Mouse (Mus musculus) lung, embryonic 16.5 days (tissue): ENCODE data around the gene Olfr332. TPM values are rescaled to one million over a fixed set of nuclear protein-coding genes. Genes with fewer than 3 reads are reported as not detected.

Experiments used
- ATAC-seq: fragments of 200-750 bp; cut with Nextera tagmentation; 2 replicates; pipeline ENCODE4 v1.8.0; 2017; ENCODE audit warnings: low read depth, mild to moderate bottlenecking, moderate library complexity
- H3K27ac ChIP-seq: fragments of 300-500 bp; sonication (generic); 2 replicates; pipeline ENCODE4 v1.5.1; 2014; ENCODE audit warnings: mild to moderate bottlenecking, control low read depth, low read length
- H3K27me3 ChIP-seq: fragments of 300-500 bp; sonication (generic); 2 replicates; pipeline ENCODE4 v1.6.1; 2014; ENCODE audit warnings: low read depth, low read length, mixed read lengths; ENCODE audit not compliant: control insufficient read depth, insufficient read depth
- H3K36me3 ChIP-seq: fragments of 300-500 bp; sonication (generic); 2 replicates; pipeline ENCODE4 v1.6.1; 2014; ENCODE audit warnings: low read length; ENCODE audit not compliant: control insufficient read depth, insufficient read depth
- H3K4me1 ChIP-seq: fragments of 300-500 bp; sonication (generic); replicated peaks from 2 replicates; pipeline ENCODE4 v1.6.1; 2014; ENCODE audit warnings: low read length, mixed read lengths; ENCODE audit not compliant: control insufficient read depth, insufficient read depth
- H3K4me2 ChIP-seq: fragments of 300-500 bp; sonication (generic); 2 replicates; pipeline ENCODE4 v1.6.1; 2014; ENCODE audit warnings: low read depth, low read length, control low read depth
- H3K4me3 ChIP-seq: fragments of 300-500 bp; sonication (generic); 2 replicates; pipeline ENCODE4 v1.5.1; 2014; ENCODE audit warnings: mild to moderate bottlenecking, low read length, control low read depth
- H3K9ac ChIP-seq: fragments of 300-500 bp; sonication (generic); 2 replicates; pipeline ENCODE4 v1.6.1; 2014; ENCODE audit warnings: low read length, control low read depth
- H3K9me3 ChIP-seq: fragments of 300-500 bp; sonication (generic); 2 replicates; pipeline ENCODE4 v1.6.1; 2016; ENCODE audit warnings: low read length; ENCODE audit not compliant: control insufficient read depth
- WGBS: fragments of 180-500 bp; shearing (Covaris S2); extraction: QIAGEN DNeasy Blood & Tissue Kit; methylation state at CpG from one replicate; pipeline ENCODE4 v1.1.7; 2014; 5-methylcytosine and 5-hydroxymethylcytosine counted together
- polyA plus RNA-seq: library from polyadenylated mRNA; unstranded; fragments of >200 nt; fragmentation: Nextera tagmentation; extraction: Ambion mirVana; gene quantifications from 2 replicates; pipeline ENCODE4 v1.2.1, GENCODE M21; 2015

Gene Olfr332
- polyA plus RNA-seq, 1 experiment from 2014 or later = 0.19 TPM

GRCm38 (mm10) chr11:58452759-58453158, 39.6 kb downstream of the Olfr332 start, which contains the start of gene Lypd9:
Lypd9 (minus strand) TSS chr11:58452923.
- 93% methylated on average over 9 of the region's 9 CpGs for WGBS
- no peak within 1 kb of the TSS for H3K4me2 ChIP-seq
- H3K4me3 ChIP-seq = no peak within 1 kb of the TSS
- H3K9me3 ChIP-seq = no peaks in the 10 kb centered on the region
- H3K27me3 ChIP-seq = no peaks in the 10 kb centered on the region
- H3K9ac ChIP-seq = no peak within 1 kb of the TSS
- no peaks in the 10 kb centered on the region for H3K36me3 ChIP-seq
- H3K27ac ChIP-seq = no peak within 1 kb of the TSS
- H3K4me1 ChIP-seq = no peaks in the 10 kb centered on the region
- no peak for ATAC-seq

Other genes starting within 250 kb of the Olfr332 start
- gene 4930438A08Rik, start 217.8 kb downstream of the Olfr332 start, polyA plus RNA-seq = 0.10 TPM in 1 of 2 replicates, not detected in the other
- 23.0 and 24.4 TPM in 2 replicates for gene Zfp692, start 185.5 kb downstream of the Olfr332 start, polyA plus RNA-seq
- gene Zfp672, start 162.2 kb downstream of the Olfr332 start, polyA plus RNA-seq = 35.4 and 37.6 TPM in 2 replicates
- 35.1 and 36.9 TPM in 2 replicates for gene Sh3bp5l, start 161.8 kb downstream of the Olfr332 start, polyA plus RNA-seq
- 0.33 TPM in 1 of 2 replicates, not detected in the other for gene Lypd8, start 113.5 kb downstream of the Olfr332 start, polyA plus RNA-seq
- not detected in 2 replicates for gene 1810065E05Rik, start 71.4 kb downstream of the Olfr332 start, polyA plus RNA-seq
- gene Gm12253, start 60.0 kb downstream of the Olfr332 start, polyA plus RNA-seq = not detected in 2 replicates
- gene Lypd9, start 39.6 kb downstream of the Olfr332 start, polyA plus RNA-seq = not detected in 2 replicates
- gene Olfr30, start 30.3 kb downstream of the Olfr332 start, polyA plus RNA-seq = not detected in 2 replicates
- not detected in 2 replicates for gene Olfr331, start 10.0 kb upstream of the Olfr332 start, polyA plus RNA-seq
- gene Olfr330, start 42.3 kb upstream of the Olfr332 start, polyA plus RNA-seq = not detected in 2 replicates
- gene Olfr329-ps, start 53.9 kb upstream of the Olfr332 start, polyA plus RNA-seq = not detected in 2 replicates
- gene Olfr328, start 63.1 kb upstream of the Olfr332 start, polyA plus RNA-seq = 0.05 TPM in 1 of 2 replicates, not detected in the other
- not detected in 2 replicates for gene Olfr224, start 78.0 kb upstream of the Olfr332 start, polyA plus RNA-seq
- not detected in 2 replicates for gene Olfr325, start 85.2 kb upstream of the Olfr332 start, polyA plus RNA-seq
- gene Olfr324, start 102.6 kb upstream of the Olfr332 start, polyA plus RNA-seq = not detected in 2 replicates
- not detected in 2 replicates for gene 2210407C18Rik, start 123.5 kb upstream of the Olfr332 start, polyA plus RNA-seq
- not detected in 2 replicates for gene Olfr323, start 137.9 kb upstream of the Olfr332 start, polyA plus RNA-seq
- gene Trim58, start 147.9 kb upstream of the Olfr332 start, polyA plus RNA-seq = 0.09 and 0.19 TPM in 2 replicates
- gene Olfr322, start 166.2 kb upstream of the Olfr332 start, polyA plus RNA-seq = not detected in 2 replicates
- gene Olfr320, start 188.5 kb upstream of the Olfr332 start, polyA plus RNA-seq = not detected in 2 replicates
- not detected in 2 replicates for gene Olfr319, start 206.6 kb upstream of the Olfr332 start, polyA plus RNA-seq
- not detected in 2 replicates for gene Olfr318, start 231.5 kb upstream of the Olfr332 start, polyA plus RNA-seq
- not detected in 2 replicates for gene Olfr317, start 246.7 kb upstream of the Olfr332 start, polyA plus RNA-seq